Comparison of ENCODE assay signal across 12 mouse cellular contexts in the genomic region with DNA sequence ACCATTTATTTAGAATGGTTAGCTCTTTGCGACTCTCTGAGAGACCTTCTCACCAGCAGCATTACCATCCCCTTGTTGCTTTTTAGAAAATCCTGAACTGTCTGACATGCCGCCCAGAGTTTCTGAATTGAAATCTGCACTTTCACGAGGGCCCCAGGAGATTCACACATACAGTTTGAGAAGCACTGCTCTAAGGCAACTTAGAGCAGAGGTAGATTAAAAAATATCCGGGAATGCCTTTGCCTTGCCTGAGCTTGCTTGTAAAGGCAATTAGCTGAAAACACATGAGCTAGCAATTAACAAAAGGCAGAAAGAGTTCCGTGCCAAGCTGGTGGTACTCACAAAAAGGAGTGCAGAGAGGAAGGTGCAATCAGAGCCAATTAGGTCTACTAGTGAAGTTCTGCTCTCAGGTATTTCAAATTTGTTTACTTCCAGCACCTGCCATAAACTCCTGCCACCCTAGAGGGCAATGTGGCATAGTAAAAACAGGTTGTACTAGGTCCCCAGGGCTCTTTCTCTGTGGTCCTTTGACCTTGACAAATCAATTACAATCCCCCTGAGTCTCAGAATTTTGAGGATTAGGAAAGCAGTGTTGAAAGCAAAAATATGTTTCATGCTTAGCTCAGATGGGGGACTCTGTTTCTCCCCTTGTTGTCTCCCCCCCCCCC.
DNase-seq lines count a peak whose midpoint lies in the region; ATAC-seq and TF ChIP-seq lines count a peak whose summit lies in the region.
"Had no signal": no experiment of that assay in that cellular context is flagged by ENCODE, and none has a peak within 500 bp of the region (broad histone marks: within the 10 kb centered on the region; RNA-seq: fewer than 3 reads in every experiment).

No protein-coding gene starts in this region.

- no peaks in the 10 kb centered on the region for H3K27me3 ChIP-seq in kidney, adult 2 months (replicated peaks; ENCODE audit: control insufficient read depth, insufficient read depth, low read length)
- no peaks in the 10 kb centered on the region for H3K27me3 ChIP-seq in MEL (ENCODE audit: control insufficient read depth in 1 of 2, insufficient read depth in 2 of 2, low read length in 2 of 2)
- no peaks in the 10 kb centered on the region for H3K27me3 ChIP-seq in embryonic facial prominence, embryonic 12.5 days
- no peaks in the 10 kb centered on the region for H3K27me3 ChIP-seq in intestine, embryonic 16.5 days (replicated peaks; ENCODE audit: control insufficient read depth, insufficient read depth, low read length)
- H3K27me3 ChIP-seq: heart, embryonic 15.5 days; neural tube, embryonic 13.5 days had no signal

- no peak for TF ChIP-seq CTCF in kidney, adult 2 months (conservative IDR thresholded peaks at IDR 0.05; ENCODE audit: insufficient read depth, insufficient read length, low read depth, low read length)
- TF ChIP-seq CTCF in MEL (IDR thresholded peaks at IDR 0.05 in 2 of 3, conservative IDR thresholded peaks at IDR 0.05 in 1 of 3; ENCODE audit: control insufficient read depth in 1 of 3, insufficient read depth in 1 of 3, low read depth in 2 of 3, low read length in 3 of 3, poor library complexity in 1 of 3, severe bottlenecking in 1 of 3), result peak in 1 of 3 experiments; percentile 20; a peak in 1 of 6 replicates

- H3K36me3 ChIP-seq in kidney, adult 2 months (ENCODE audit: control insufficient read depth, insufficient read depth, low read length), result no peaks in the 10 kb centered on the region
- no peaks in the 10 kb centered on the region for H3K36me3 ChIP-seq in MEL (ENCODE audit: control insufficient read depth in 1 of 2, insufficient read depth in 2 of 2, low read length in 2 of 2)
- no peaks in the 10 kb centered on the region for H3K36me3 ChIP-seq in embryonic facial prominence, embryonic 12.5 days
- no peaks in the 10 kb centered on the region for H3K36me3 ChIP-seq in intestine, embryonic 16.5 days (ENCODE audit: control insufficient read depth, insufficient read depth, low read length)
- H3K36me3 ChIP-seq: heart, embryonic 15.5 days; neural tube, embryonic 13.5 days had no signal

- no peaks in the 10 kb centered on the region for H3K9me3 ChIP-seq in MEL (replicated peaks; ENCODE audit: insufficient read depth, low read length)
- H3K9me3 ChIP-seq in embryonic facial prominence, embryonic 12.5 days, result no peaks in the 10 kb centered on the region
- no peaks in the 10 kb centered on the region for H3K9me3 ChIP-seq in intestine, embryonic 16.5 days (ENCODE audit: control insufficient read depth, low read length)
- H3K9me3 ChIP-seq: heart, embryonic 15.5 days; neural tube, embryonic 13.5 days had no signal

- no peak overlapping the region for H3K4me3 ChIP-seq in kidney, adult 2 months (ENCODE audit: insufficient read depth, low read depth, low read length)
- no peak overlapping the region for H3K4me3 ChIP-seq in MEL (ENCODE audit: control insufficient read depth in 1 of 2, insufficient read depth in 1 of 2, low read depth in 2 of 2, low read length in 2 of 2)
- no peak overlapping the region for H3K4me3 ChIP-seq in embryonic facial prominence, embryonic 12.5 days
- H3K4me3 ChIP-seq in intestine, embryonic 16.5 days (ENCODE audit: low read length), result no peak overlapping the region
- H3K4me3 ChIP-seq: heart, embryonic 15.5 days; neural tube, embryonic 13.5 days had no signal

- TF ChIP-seq RAD21 in MEL (IDR thresholded peaks at IDR 0.05; ENCODE audit: low read depth, low read length), result peak; percentile 34

- H3K4me1 ChIP-seq in kidney, adult 2 months (ENCODE audit: control insufficient read depth, insufficient read depth, low read length), result no peaks in the 10 kb centered on the region
- no peaks in the 10 kb centered on the region for H3K4me1 ChIP-seq in MEL (ENCODE audit: control insufficient read depth in 1 of 2, insufficient read depth in 2 of 2, low read length in 2 of 2)
- H3K4me1 ChIP-seq in embryonic facial prominence, embryonic 12.5 days, result no peaks in the 10 kb centered on the region
- no peaks in the 10 kb centered on the region for H3K4me1 ChIP-seq in intestine, embryonic 16.5 days (ENCODE audit: control insufficient read depth, insufficient read depth, low read length)
- H3K4me1 ChIP-seq: heart, embryonic 15.5 days; neural tube, embryonic 13.5 days had no signal

- H3K27ac ChIP-seq in kidney, adult 2 months (ENCODE audit: insufficient read depth, low read depth, low read length), result no peak overlapping the region
- no peak overlapping the region for H3K27ac ChIP-seq in MEL (ENCODE audit: control insufficient read depth, low read depth, low read length)
- no peak overlapping the region for H3K27ac ChIP-seq in embryonic facial prominence, embryonic 12.5 days
- no peak overlapping the region for H3K27ac ChIP-seq in intestine, embryonic 16.5 days (ENCODE audit: low read length)
- H3K27ac ChIP-seq: heart, embryonic 15.5 days; neural tube, embryonic 13.5 days had no signal

- H3K9ac ChIP-seq in MEL (ENCODE audit: control insufficient read depth, low read depth, low read length, poor library complexity, severe bottlenecking), result no peak overlapping the region
- no peak overlapping the region for H3K9ac ChIP-seq in embryonic facial prominence, embryonic 12.5 days
- no peak overlapping the region for H3K9ac ChIP-seq in intestine, embryonic 16.5 days (ENCODE audit: low read depth, low read length)
- H3K9ac ChIP-seq: heart, embryonic 15.5 days; neural tube, embryonic 13.5 days had no signal

- TF ChIP-seq POLR2A in kidney, adult 2 months (IDR thresholded peaks at IDR 0.05; ENCODE audit: low read depth, low read length), result no peak
- TF ChIP-seq POLR2A in MEL (IDR thresholded peaks at IDR 0.05; ENCODE audit: control insufficient read depth in 1 of 2, insufficient read depth in 1 of 2, low read depth in 1 of 2, low read length in 2 of 2, poor library complexity in 1 of 2), result no peak

- DNase-seq in kidney, adult 2 months, result peak; percentile 12
- no peak for DNase-seq in kidney, adult 18-20 months
- no peak for DNase-seq in MEL (ENCODE audit: low read depth, low spot score)
- DNase-seq in kidney, postnatal 36 days, result peak; percentile 3 to 16
- no peak for DNase-seq in gastrocnemius, postnatal 4 days (ENCODE audit: low spot score in 2 of 2)
- no peak for DNase-seq in cerebellum, adult 8-10 months
- DNase-seq: lung, postnatal 36 days; right cerebral cortex, postnatal 4 days had no signal

- ATAC-seq in embryonic facial prominence, embryonic 12.5 days (ENCODE audit: insufficient number of reproducible peaks, insufficient read depth, low FRiP score, low TSS enrichment), result peak; percentile 60; the same call in 1 of the 2 replicates
- no peak for ATAC-seq in intestine, embryonic 16.5 days

- no peaks in the 10 kb centered on the region for H3K79me2 ChIP-seq in MEL (ENCODE audit: control insufficient read depth, insufficient read depth, low read length, poor library complexity)

- 34% methylated on average over 5 of the region's 5 CpGs for WGBS in kidney, adult 2 months
- WGBS in embryonic facial prominence, embryonic 12.5 days, result 49% methylated on average over 5 of the region's 5 CpGs
- 66% methylated on average over 5 of the region's 5 CpGs for WGBS in intestine, embryonic 16.5 days

- H3K4me2 ChIP-seq in embryonic facial prominence, embryonic 12.5 days (replicated peaks), result no peak overlapping the region
- H3K4me2 ChIP-seq in intestine, embryonic 16.5 days (ENCODE audit: low read depth, low read length), result no peak overlapping the region
- H3K4me2 ChIP-seq: heart, embryonic 15.5 days; neural tube, embryonic 13.5 days had no signal

- TF ChIP-seq EP300 in MEL (IDR thresholded peaks at IDR 0.05; ENCODE audit: low read depth in 1 of 2, low read length in 2 of 2), result no peak

TF ChIP-seq in MEL, 35 proteins besides CTCF, POLR2A, EP300 and RAD21:
- no peak for TF ChIP-seq MEF2A (IDR thresholded peaks at IDR 0.05; ENCODE audit: extremely low read depth, insufficient replicate concordance, low read depth, low read length, poor library complexity, severe bottlenecking)
- TF ChIP-seq SMC3 (IDR thresholded peaks at IDR 0.05; ENCODE audit: low read depth, low read length), result peak; percentile 19
TF ChIP-seq in MEL: peak in this region for 1.

Comparison
In these comparisons a context has a peak if more than half of its experiments do, and no peak if none do; other contexts are left out.
1. DNase-seq: peak in kidney, adult 2 months (single experiment) and kidney, postnatal 36 days (2 of 2); none in kidney, adult 18-20 months (single experiment), MEL (single experiment), gastrocnemius, postnatal 4 days (0 of 2) and cerebellum, adult 8-10 months (single experiment).